Mouse (Mus musculus): ENCODE measurements around the gene Camk1d. TPM values are rescaled to one million over a fixed set of nuclear protein-coding genes. Genes with fewer than 3 reads are reported as not detected.

The Camk1d gene
- 6.7 and 8.4 TPM in 2 replicates for polyA plus RNA-seq (2015; fragmentation: Nextera tagmentation; extraction: Ambion mirVana)

- DNase-seq (ENCODE audit: low spot score) (peak; percentile 80), ATAC-seq (ENCODE audit: low FRiP score, low TSS enrichment) (peak; percentile 82)
- Histone ChIP-seq H3K9ac (ENCODE audit: low read length) (peak within 1 kb of the TSS; percentile 67), H3K27me3 (ENCODE audit: control insufficient read depth, insufficient read depth, low read length) (no peaks in the 10 kb centered on the region), H3K4me1 (replicated peaks; ENCODE audit: control insufficient read depth, insufficient read depth) (peaks cover 4% of the 10 kb centered on the region; the same call in 1 of the 2 replicates), H3K4me2 (replicated peaks; ENCODE audit: low read depth) (peak within 1 kb of the TSS; percentile 95), H3K36me3 (ENCODE audit: control insufficient read depth, insufficient read depth, low read length) (no peaks in the 10 kb centered on the region), H3K4me3 (ENCODE audit: low read depth, low read length) (peak within 1 kb of the TSS; percentile 67), H3K9me3 (ENCODE audit: control insufficient read depth, low read length) (no peaks in the 10 kb centered on the region; the same call in 1 of the 2 replicates), H3K27ac (replicated peaks) (peak within 1 kb of the TSS; percentile 84)
- TF ChIP-seq CTCF (IDR thresholded peaks at IDR 0.05; ENCODE audit: low read depth) (peak; percentile 75), EP300 (optimal IDR thresholded peaks at IDR 0.05) (no peak)
- WGBS: under 1% methylated on average over 67 of the region's 80 CpGs
Measured at GRCm38 (mm10) chr2:5714211-5715053, at the start of gene Camk1d. Gene Camk1d, minus strand, starts transcription at chr2:5714515.

- H3K36me3 ChIP-seq (ENCODE audit: control insufficient read depth, insufficient read depth, low read length): no peaks in the 10 kb centered on the region
- 93% methylated on average over 3 of the region's 3 CpGs for WGBS
- H3K4me1 ChIP-seq (replicated peaks; ENCODE audit: control insufficient read depth, insufficient read depth): no peaks in the 10 kb centered on the region
- TF ChIP-seq EP300 (optimal IDR thresholded peaks at IDR 0.05) (no peak), CTCF (IDR thresholded peaks at IDR 0.05; ENCODE audit: low read depth) (0 out of 2 replicates have a peak, but pooled peaks have one; percentile 8)
- no peak overlapping the region for H3K9ac ChIP-seq (ENCODE audit: low read length)
- ATAC-seq (ENCODE audit: low FRiP score, low TSS enrichment) (no peak), DNase-seq (ENCODE audit: low spot score) (no peak)
- no peak overlapping the region for H3K4me3 ChIP-seq (ENCODE audit: low read depth, low read length)
- no peak overlapping the region for H3K4me2 ChIP-seq (replicated peaks; ENCODE audit: low read depth)
- H3K27me3 ChIP-seq (ENCODE audit: control insufficient read depth, insufficient read depth, low read length): no peaks in the 10 kb centered on the region
- no peaks in the 10 kb centered on the region for H3K9me3 ChIP-seq (ENCODE audit: control insufficient read depth, low read length)
- H3K27ac ChIP-seq (replicated peaks): no peak overlapping the region
Measured at GRCm38 (mm10) chr2:5762031-5762430, 47.7 kb upstream of the Camk1d start.

- no peak overlapping the region for H3K9ac ChIP-seq (ENCODE audit: low read length)
- H3K27ac ChIP-seq (replicated peaks): no peak overlapping the region
- H3K4me3 ChIP-seq (ENCODE audit: low read depth, low read length): no peak overlapping the region
- no peaks in the 10 kb centered on the region for H3K4me1 ChIP-seq (replicated peaks; ENCODE audit: control insufficient read depth, insufficient read depth)
- DNase-seq (ENCODE audit: low spot score) (no peak), ATAC-seq (ENCODE audit: low FRiP score, low TSS enrichment) (no peak)
- H3K4me2 ChIP-seq (replicated peaks; ENCODE audit: low read depth): no peak overlapping the region
- TF ChIP-seq CTCF (IDR thresholded peaks at IDR 0.05; ENCODE audit: low read depth) (no peak), EP300 (optimal IDR thresholded peaks at IDR 0.05) (no peak)
- no peaks in the 10 kb centered on the region for H3K27me3 ChIP-seq (ENCODE audit: control insufficient read depth, insufficient read depth, low read length)
- H3K9me3 ChIP-seq (ENCODE audit: control insufficient read depth, low read length): no peaks in the 10 kb centered on the region
- 90% methylated on average over 8 of the region's 8 CpGs for WGBS
- H3K36me3 ChIP-seq (ENCODE audit: control insufficient read depth, insufficient read depth, low read length): no peaks in the 10 kb centered on the region
Measured at GRCm38 (mm10) chr2:5760479-5761008, 46.2 kb upstream of the Camk1d start.

- Histone ChIP-seq H3K27me3 (ENCODE audit: control insufficient read depth, insufficient read depth, low read length) (no peaks in the 10 kb centered on the region), H3K4me2 (replicated peaks; ENCODE audit: low read depth) (no peak overlapping the region), H3K36me3 (ENCODE audit: control insufficient read depth, insufficient read depth, low read length) (no peaks in the 10 kb centered on the region), H3K4me1 (replicated peaks; ENCODE audit: control insufficient read depth, insufficient read depth) (no peaks in the 10 kb centered on the region), H3K9me3 (ENCODE audit: control insufficient read depth, low read length) (no peaks in the 10 kb centered on the region), H3K27ac (replicated peaks) (no peak overlapping the region), H3K4me3 (ENCODE audit: low read depth, low read length) (no peak overlapping the region), H3K9ac (ENCODE audit: low read length) (no peak overlapping the region)
- no peak for ATAC-seq (ENCODE audit: low FRiP score, low TSS enrichment)
- 80% methylated on average over 2 of the region's 2 CpGs for WGBS
- no peak for TF ChIP-seq EP300 (optimal IDR thresholded peaks at IDR 0.05)
- peak; percentile 35; the same call in 1 of the 2 replicates for TF ChIP-seq CTCF (IDR thresholded peaks at IDR 0.05; ENCODE audit: low read depth)
- DNase-seq (ENCODE audit: low spot score): no peak
Measured at GRCm38 (mm10) chr2:5758569-5758968, 44.3 kb upstream of the Camk1d start.

GRCm38 (mm10) chr2:5750872-5751271 is 36.6 kb upstream of the Camk1d start:
- no peak overlapping the region for H3K27ac ChIP-seq (replicated peaks)
- TF ChIP-seq EP300 (optimal IDR thresholded peaks at IDR 0.05) (no peak), CTCF (IDR thresholded peaks at IDR 0.05; ENCODE audit: low read depth) (no peak)
- 82% methylated on average over 3 of the region's 3 CpGs for WGBS
- no peak overlapping the region for H3K4me2 ChIP-seq (replicated peaks; ENCODE audit: low read depth)
- H3K9me3 ChIP-seq (ENCODE audit: control insufficient read depth, low read length): no peaks in the 10 kb centered on the region
- no peak for DNase-seq (ENCODE audit: low spot score)
- H3K4me1 ChIP-seq (replicated peaks; ENCODE audit: control insufficient read depth, insufficient read depth): no peaks in the 10 kb centered on the region
- no peak for ATAC-seq (ENCODE audit: low FRiP score, low TSS enrichment)
- H3K27me3 ChIP-seq (ENCODE audit: control insufficient read depth, insufficient read depth, low read length): no peaks in the 10 kb centered on the region
- no peak overlapping the region for H3K9ac ChIP-seq (ENCODE audit: low read length)
- H3K4me3 ChIP-seq (ENCODE audit: low read depth, low read length): no peak overlapping the region
- H3K36me3 ChIP-seq (ENCODE audit: control insufficient read depth, insufficient read depth, low read length): no peaks in the 10 kb centered on the region

GRCm38 (mm10) chr2:5749210-5749609 is 34.9 kb upstream of the Camk1d start:
- no peak overlapping the region for H3K4me3 ChIP-seq (ENCODE audit: low read depth, low read length)
- no peaks in the 10 kb centered on the region for H3K27me3 ChIP-seq (ENCODE audit: control insufficient read depth, insufficient read depth, low read length)
- TF ChIP-seq CTCF (IDR thresholded peaks at IDR 0.05; ENCODE audit: low read depth): no peak
- no peak for TF ChIP-seq EP300 (optimal IDR thresholded peaks at IDR 0.05)
- no peak overlapping the region for H3K4me2 ChIP-seq (replicated peaks; ENCODE audit: low read depth)
- H3K36me3 ChIP-seq (ENCODE audit: control insufficient read depth, insufficient read depth, low read length): no peaks in the 10 kb centered on the region
- no peak for ATAC-seq (ENCODE audit: low FRiP score, low TSS enrichment)
- H3K4me1 ChIP-seq (replicated peaks; ENCODE audit: control insufficient read depth, insufficient read depth): no peaks in the 10 kb centered on the region
- WGBS: 65% methylated on average over 6 of the region's 6 CpGs
- H3K27ac ChIP-seq (replicated peaks): no peak overlapping the region
- H3K9me3 ChIP-seq (ENCODE audit: control insufficient read depth, low read length): no peaks in the 10 kb centered on the region
- DNase-seq (ENCODE audit: low spot score): no peak
- no peak overlapping the region for H3K9ac ChIP-seq (ENCODE audit: low read length)
